In the genomic region with DNA sequence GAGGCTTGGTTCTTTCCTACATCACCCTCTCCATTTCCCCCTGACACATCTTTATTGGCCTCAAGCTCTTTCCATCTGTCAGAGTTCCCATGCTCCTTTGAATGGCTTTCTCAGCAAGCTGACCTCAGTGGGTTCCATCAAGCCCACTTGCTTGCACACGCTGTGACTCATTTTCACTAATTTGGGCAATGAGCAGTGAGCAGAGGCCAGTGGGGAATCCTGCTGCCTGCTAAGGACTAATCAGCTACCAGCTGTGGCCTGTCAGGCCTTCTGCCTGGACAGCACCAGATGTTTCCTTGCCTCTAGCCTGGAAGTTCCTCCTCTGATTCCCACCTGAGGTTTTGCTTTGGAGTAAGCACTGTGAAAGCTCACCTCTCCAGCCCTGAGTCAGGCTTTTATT, we compare ENCODE assay signal across 17 mouse cellular contexts.
DNase-seq lines count a peak whose midpoint lies in the region; ATAC-seq and TF ChIP-seq lines count a peak whose summit lies in the region.
"Had no signal": no experiment of that assay in that cellular context is flagged by ENCODE, and none has a peak within 500 bp of the region (broad histone marks: within the 10 kb centered on the region; RNA-seq: fewer than 3 reads in every experiment).

No protein-coding gene starts in this region.

- no peaks in the 10 kb centered on the region for H3K9me3 ChIP-seq in limb, embryonic 11.5 days (ENCODE audit: control insufficient read depth, low read length)
- no peaks in the 10 kb centered on the region for H3K9me3 ChIP-seq in limb, embryonic 10.5 days (replicated peaks)
- H3K9me3 ChIP-seq in liver, postnatal 0 days (ENCODE audit: low read length), result no peaks in the 10 kb centered on the region
- H3K9me3 ChIP-seq: embryonic facial prominence, embryonic 12.5 days; forebrain, embryonic 10.5 days; heart, embryonic 13.5 days had no signal

- peak; percentile 20 to 26 for DNase-seq in heart, adult 2 months
- DNase-seq in heart, adult 8-10 months (ENCODE audit: low spot score), result no peak
- DNase-seq in limb, embryonic 11.5 days (ENCODE audit: low spot score), result peak; percentile 22
- DNase-seq in limb, embryonic 10.5 days (ENCODE audit: low spot score), result no peak
- DNase-seq in Muller cell, postnatal 12 days (ENCODE audit: inconsistent ontology term), result peak; percentile 69
- DNase-seq in heart, postnatal 14 days, result peak; percentile 16 to 28
- DNase-seq in frontal cortex, postnatal 25 days (ENCODE audit: low spot score in 2 of 2), result no peak
- no peak for DNase-seq in liver, postnatal 0 days
- DNase-seq: cerebellum, adult 18-20 months; lung, adult 2 months; thymus, postnatal 25 days had no signal

- TF ChIP-seq POLR2A in heart, adult 2 months (IDR thresholded peaks at IDR 0.05; ENCODE audit: insufficient read depth, low read depth, low read length), result no peak

- H3K4me3 ChIP-seq in heart, adult 2 months, result no peak overlapping the region
- no peak overlapping the region for H3K4me3 ChIP-seq in limb, embryonic 11.5 days (ENCODE audit: low read depth, low read length)
- H3K4me3 ChIP-seq in limb, embryonic 10.5 days, result no peak overlapping the region
- H3K4me3 ChIP-seq in liver, postnatal 0 days (ENCODE audit: low read depth, low read length), result no peak overlapping the region
- H3K4me3 ChIP-seq: embryonic facial prominence, embryonic 12.5 days; forebrain, embryonic 10.5 days; heart, embryonic 13.5 days; megakaryocyte, embryonic 14.5 days had no signal

- H3K9ac ChIP-seq in heart, adult 2 months (ENCODE audit: low read depth, low read length), result no peak overlapping the region
- H3K9ac ChIP-seq in limb, embryonic 11.5 days (ENCODE audit: low read length), result no peak overlapping the region
- no peak overlapping the region for H3K9ac ChIP-seq in liver, postnatal 0 days (replicated peaks)
- H3K9ac ChIP-seq: embryonic facial prominence, embryonic 12.5 days; heart, embryonic 13.5 days had no signal

- H3K4me1 ChIP-seq in heart, adult 2 months (ENCODE audit: control insufficient read depth, insufficient read depth, low read length), result no peaks in the 10 kb centered on the region
- H3K4me1 ChIP-seq in limb, embryonic 11.5 days (ENCODE audit: control insufficient read depth, insufficient read depth, low read length), result no peaks in the 10 kb centered on the region
- H3K4me1 ChIP-seq in limb, embryonic 10.5 days, result peaks cover 5% of the 10 kb centered on the region; the same call in 1 of the 2 replicates
- no peaks in the 10 kb centered on the region for H3K4me1 ChIP-seq in liver, postnatal 0 days (ENCODE audit: insufficient read depth)
- H3K4me1 ChIP-seq: embryonic facial prominence, embryonic 12.5 days; forebrain, embryonic 10.5 days; heart, embryonic 13.5 days; megakaryocyte, embryonic 14.5 days had no signal

- H3K36me3 ChIP-seq in heart, adult 2 months (ENCODE audit: control insufficient read depth, insufficient read depth, low read length), result no peaks in the 10 kb centered on the region
- no peaks in the 10 kb centered on the region for H3K36me3 ChIP-seq in limb, embryonic 11.5 days (ENCODE audit: control insufficient read depth, insufficient read depth, low read length)
- H3K36me3 ChIP-seq in limb, embryonic 10.5 days, result no peaks in the 10 kb centered on the region
- no peaks in the 10 kb centered on the region for H3K36me3 ChIP-seq in liver, postnatal 0 days (replicated peaks; ENCODE audit: insufficient read depth, low read length)
- H3K36me3 ChIP-seq: embryonic facial prominence, embryonic 12.5 days; forebrain, embryonic 10.5 days; heart, embryonic 13.5 days had no signal

- TF ChIP-seq CTCF in heart, adult 2 months (IDR thresholded peaks at IDR 0.05), result no peak
- no peak for TF ChIP-seq CTCF in liver, postnatal 0 days (IDR thresholded peaks at IDR 0.05; ENCODE audit: low read depth)

- ATAC-seq in limb, embryonic 11.5 days (ENCODE audit: insufficient number of reproducible peaks, low FRiP score, low TSS enrichment, low read depth), result no peak
- ATAC-seq in liver, postnatal 0 days, result no peak
- ATAC-seq: inflammation-experienced regulatory T-cells, adult 6 months had no signal

- H3K27ac ChIP-seq in heart, adult 2 months, result no peak overlapping the region
- no peak overlapping the region for H3K27ac ChIP-seq in limb, embryonic 11.5 days (replicated peaks; ENCODE audit: low read depth, low read length)
- no peak overlapping the region for H3K27ac ChIP-seq in limb, embryonic 10.5 days
- no peak overlapping the region for H3K27ac ChIP-seq in liver, postnatal 0 days (ENCODE audit: low read depth)
- H3K27ac ChIP-seq: embryonic facial prominence, embryonic 12.5 days; forebrain, embryonic 10.5 days; heart, embryonic 13.5 days; stomach, postnatal 0 days had no signal

- TF ChIP-seq EP300 in heart, adult 2 months (IDR thresholded peaks at IDR 0.05; ENCODE audit: insufficient read depth, low read depth, low read length), result no peak
- TF ChIP-seq EP300 in liver, postnatal 0 days (IDR thresholded peaks at IDR 0.05; ENCODE audit: low read depth), result no peak

- H3K79me2 ChIP-seq in heart, adult 2 months (replicated peaks; ENCODE audit: control insufficient read depth, insufficient read depth, low read length), result no peaks in the 10 kb centered on the region

- intact Hi-C loops in heart, adult 2 months (cut with DNase I), result no loop called here
- intact Hi-C loops in heart, postnatal 14 days (cut with DNase I), result no loop called here

- WGBS in heart, adult 2 months, result 50% methylated on average over 1 of the region's 1 CpGs
- WGBS in limb, embryonic 11.5 days, result 13% methylated on average over 1 of the region's 1 CpGs
- WGBS in limb, embryonic 10.5 days, result 34% methylated on average over 1 of the region's 1 CpGs
- WGBS in liver, postnatal 0 days (ENCODE audit: insufficient replicate concordance), result 61% methylated on average over 1 of the region's 1 CpGs

- H3K27me3 ChIP-seq in heart, adult 2 months (ENCODE audit: control insufficient read depth, insufficient read depth, low read length), result no peaks in the 10 kb centered on the region
- H3K27me3 ChIP-seq in limb, embryonic 11.5 days (ENCODE audit: control insufficient read depth, insufficient read depth, low read length), result no peaks in the 10 kb centered on the region
- H3K27me3 ChIP-seq in limb, embryonic 10.5 days (ENCODE audit: low read depth, poor library complexity, severe bottlenecking), result no peaks in the 10 kb centered on the region
- no peaks in the 10 kb centered on the region for H3K27me3 ChIP-seq in liver, postnatal 0 days (ENCODE audit: insufficient read depth, low read length)
- H3K27me3 ChIP-seq: embryonic facial prominence, embryonic 12.5 days; heart, embryonic 13.5 days; megakaryocyte, embryonic 14.5 days had no signal

- no peak overlapping the region for H3K4me2 ChIP-seq in limb, embryonic 11.5 days (ENCODE audit: low read depth, severe bottlenecking)
- H3K4me2 ChIP-seq in liver, postnatal 0 days (ENCODE audit: low read depth, low read length), result no peak overlapping the region
- H3K4me2 ChIP-seq: embryonic facial prominence, embryonic 12.5 days; heart, embryonic 13.5 days had no signal

Comparison
In these comparisons a context has a peak if more than half of its experiments do, and no peak if none do; other contexts are left out.
1. DNase-seq: peak in heart, adult 2 months (2 of 2), limb, embryonic 11.5 days (single experiment), Muller cell, postnatal 12 days (single experiment) and heart, postnatal 14 days (2 of 2); none in heart, adult 8-10 months (single experiment), limb, embryonic 10.5 days (single experiment), frontal cortex, postnatal 25 days (0 of 2) and liver, postnatal 0 days (single experiment).